Mouse (Mus musculus) myocyte (in vitro differentiated cells): ENCODE results near the gene Sox5. TPM values are rescaled to one million over a fixed set of nuclear protein-coding genes. Genes with fewer than 3 reads are reported as not detected.

ENCODE experiments used
- H3K27me3 ChIP-seq: one replicate; pipeline ENCODE4 v1.6.1; 2011; ENCODE audit not compliant: control insufficient read depth, insufficient read depth, insufficient read length
- H3K36me3 ChIP-seq: one replicate; pipeline ENCODE4 v1.6.1; 2011; ENCODE audit not compliant: control insufficient read depth, insufficient read depth
- H3K4me2 ChIP-seq: one replicate; pipeline ENCODE4 v1.6.1; 2011; ENCODE audit warnings: low read depth, control low read depth
- H3K4me3 ChIP-seq: one replicate; pipeline ENCODE4 v1.5.1; 2011; ENCODE audit warnings: mild to moderate bottlenecking, control low read depth, moderate library complexity
- H3K79me2 ChIP-seq: one replicate; pipeline ENCODE4 v1.6.1; 2011; ENCODE audit not compliant: control insufficient read depth, insufficient read depth
- H3ac ChIP-seq: one replicate; pipeline ENCODE4 v1.6.1; 2011; ENCODE audit not compliant: control insufficient read depth, insufficient read length
- CEBPB ChIP-seq: IDR thresholded peaks from 2 replicates; pipeline ENCODE4 v1.6.1; 2011; ENCODE audit warnings: mild to moderate bottlenecking, moderate library complexity; ENCODE audit not compliant: poor library complexity, insufficient read depth, severe bottlenecking
- E2F4 ChIP-seq: IDR thresholded peaks from one replicate; pipeline ENCODE4 v1.6.1; 2011; ENCODE audit warnings: mild to moderate bottlenecking, control low read depth, moderate library complexity; ENCODE audit not compliant: insufficient read depth
- MAX ChIP-seq: IDR thresholded peaks from one replicate; pipeline ENCODE4 v1.6.1; 2011; ENCODE audit warnings: low read depth, mild to moderate bottlenecking, control low read depth
- MYOD1 ChIP-seq, 3 experiments: IDR thresholded peaks; one replicate each; pipeline ENCODE4 v1.6.1; 2011; ENCODE audit warnings: control low read depth in 2 of 3, low read depth in 2 of 3, mild to moderate bottlenecking in 2 of 3, moderate library complexity in 1 of 3; ENCODE audit not compliant: insufficient read length in 2 of 3, control insufficient read depth in 1 of 3
- MYOG ChIP-seq, 3 experiments: IDR thresholded peaks; one replicate each; pipeline ENCODE4 v1.6.1; 2011; ENCODE audit warnings: control low read depth in 2 of 3, low read depth in 2 of 3, mild to moderate bottlenecking in 2 of 3; ENCODE audit not compliant: insufficient read length in 2 of 3, control insufficient read depth in 1 of 3, insufficient read depth in 1 of 3
- POLR2A ChIP-seq: IDR thresholded peaks from one replicate; pipeline ENCODE4 v1.6.1; 2011; ENCODE audit warnings: low read depth, mild to moderate bottlenecking, control low read depth, moderate library complexity; ENCODE audit not compliant: insufficient read length
- POLR2AphosphoS2 ChIP-seq: IDR thresholded peaks from one replicate; pipeline ENCODE4 v1.6.1; 2011; ENCODE audit warnings: low read depth, control low read depth; ENCODE audit not compliant: insufficient read length
- REST ChIP-seq: IDR thresholded peaks from one replicate; pipeline ENCODE4 v1.6.1; 2011; ENCODE audit warnings: mild to moderate bottlenecking, control low read depth, moderate library complexity; ENCODE audit not compliant: insufficient read depth, insufficient read length
- SRF ChIP-seq: IDR thresholded peaks from one replicate; pipeline ENCODE4 v1.6.1; 2011; ENCODE audit warnings: low read depth; ENCODE audit not compliant: control insufficient read depth, insufficient read length
- TCF12 ChIP-seq: IDR thresholded peaks from one replicate; pipeline ENCODE4 v1.6.1; 2011; ENCODE audit warnings: mild to moderate bottlenecking, control low read depth; ENCODE audit not compliant: poor library complexity, insufficient read depth, severe bottlenecking
- TCF3 ChIP-seq: IDR thresholded peaks from one replicate; pipeline ENCODE4 v1.6.1; 2011; ENCODE audit warnings: low read depth, control low read depth; ENCODE audit not compliant: insufficient read length
- USF1 ChIP-seq: IDR thresholded peaks from one replicate; pipeline ENCODE4 v1.6.1; 2011; ENCODE audit warnings: low read depth, mild to moderate bottlenecking, control low read depth, moderate library complexity
- polyA plus RNA-seq: library from polyadenylated mRNA; unstranded; fragments of >200 nt; fragmentation: generic; extraction: Trizol; gene quantifications from one replicate; pipeline ENCODE4 v1.2.1, GENCODE M21; 2012; ENCODE audit warnings: missing spikeins

The Sox5 gene
- polyA plus RNA-seq, 1 experiment = 0.50 TPM

DNA sequence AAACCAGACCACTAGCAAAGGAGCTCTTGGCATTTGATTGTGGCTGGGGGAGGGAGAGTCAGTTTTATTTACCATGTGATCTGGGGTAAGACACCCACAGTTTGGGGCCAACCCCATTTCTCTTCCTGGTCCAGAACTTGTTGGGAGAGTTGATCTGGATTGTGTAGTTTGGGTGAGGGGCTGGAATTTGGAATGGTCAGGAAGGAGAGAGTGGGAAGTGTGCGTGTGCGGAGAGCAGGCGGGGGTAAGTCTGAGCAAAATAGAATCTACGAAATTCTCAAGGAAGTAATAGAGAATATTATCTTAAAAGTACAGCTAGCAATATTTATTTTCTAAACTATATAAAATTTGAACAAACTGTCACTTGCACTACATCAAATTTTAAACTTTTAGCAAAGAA is 445.0 kb downstream of the Sox5 start:
- H3K36me3 ChIP-seq = no peaks in the 10 kb centered on the region
- H3K27me3 ChIP-seq = no peaks in the 10 kb centered on the region
- TF ChIP-seq USF1 (no peak), SRF (no peak), TCF3 (no peak), MYOD1 (IDR thresholded peaks at IDR 0.05; ENCODE audit: control insufficient read depth in 1 of 3, insufficient read length in 2 of 3, low read depth in 2 of 3) (no peak), POLR2AphosphoS2 (no peak), E2F4 (no peak), MYOG (IDR thresholded peaks at IDR 0.05; ENCODE audit: control insufficient read depth in 1 of 3, insufficient read depth in 1 of 3, insufficient read length in 2 of 3, low read depth in 2 of 3) (no peak), POLR2A (no peak), TCF12 (no peak), CEBPB (no peak), MAX (no peak), REST (no peak)

DNA sequence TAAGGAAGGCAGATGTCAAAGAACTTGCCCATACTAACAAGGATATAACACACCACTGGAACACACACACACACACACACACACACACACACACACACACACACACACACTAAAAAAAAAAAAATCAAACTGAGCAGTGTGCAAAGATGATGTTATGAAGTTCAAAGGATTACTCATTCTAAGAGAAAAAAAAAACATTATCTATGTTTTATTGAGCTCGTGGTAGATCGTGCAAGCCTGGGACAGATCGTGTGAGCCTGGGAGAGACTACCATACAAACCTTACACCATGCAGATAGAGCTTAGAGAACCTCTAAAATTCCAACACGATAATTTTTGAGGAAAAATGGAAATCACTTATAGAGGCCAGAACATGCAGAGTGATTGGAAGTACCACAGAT is 448.6 kb downstream of the Sox5 start:
- no peaks in the 10 kb centered on the region for H3K27me3 ChIP-seq
- no peak overlapping the region for H3ac ChIP-seq
- no peak for TF ChIP-seq CEBPB
- TF ChIP-seq USF1 = no peak
- TF ChIP-seq MYOD1 (IDR thresholded peaks at IDR 0.05; ENCODE audit: control insufficient read depth in 1 of 3, insufficient read length in 2 of 3, low read depth in 2 of 3) = no peak
- TF ChIP-seq POLR2AphosphoS2 = no peak
- TF ChIP-seq POLR2A = no peak
- TF ChIP-seq E2F4 = no peak
- no peak for TF ChIP-seq SRF
- no peak for TF ChIP-seq REST
- no peak for TF ChIP-seq TCF12
- no peak for TF ChIP-seq MYOG (IDR thresholded peaks at IDR 0.05; ENCODE audit: control insufficient read depth in 1 of 3, insufficient read depth in 1 of 3, insufficient read length in 2 of 3, low read depth in 2 of 3)
- no peak for TF ChIP-seq TCF3
- no peak for TF ChIP-seq MAX
- no peak overlapping the region for H3K4me3 ChIP-seq
- no peak overlapping the region for H3K4me2 ChIP-seq
- no peaks in the 10 kb centered on the region for H3K36me3 ChIP-seq
- H3K79me2 ChIP-seq = no peaks in the 10 kb centered on the region

More for the DNA sequence above, 445.0 kb downstream of the Sox5 start:
- H3K4me3 ChIP-seq = no peak overlapping the region
- H3K79me2 ChIP-seq = no peaks in the 10 kb centered on the region
- H3ac ChIP-seq = no peak overlapping the region
- H3K4me2 ChIP-seq = no peak overlapping the region

- TF ChIP-seq REST (no peak), SRF (no peak)
- no peak overlapping the region for H3ac ChIP-seq
- H3K27me3 ChIP-seq = no peaks in the 10 kb centered on the region
- no peak overlapping the region for H3K4me2 ChIP-seq
- H3K36me3 ChIP-seq = no peaks in the 10 kb centered on the region
- no peak overlapping the region for H3K4me3 ChIP-seq
- no peaks in the 10 kb centered on the region for H3K79me2 ChIP-seq
These were observed 449.8 kb downstream of the Sox5 start for GRCm38 (mm10) chr6:144332027-144332426.

DNA sequence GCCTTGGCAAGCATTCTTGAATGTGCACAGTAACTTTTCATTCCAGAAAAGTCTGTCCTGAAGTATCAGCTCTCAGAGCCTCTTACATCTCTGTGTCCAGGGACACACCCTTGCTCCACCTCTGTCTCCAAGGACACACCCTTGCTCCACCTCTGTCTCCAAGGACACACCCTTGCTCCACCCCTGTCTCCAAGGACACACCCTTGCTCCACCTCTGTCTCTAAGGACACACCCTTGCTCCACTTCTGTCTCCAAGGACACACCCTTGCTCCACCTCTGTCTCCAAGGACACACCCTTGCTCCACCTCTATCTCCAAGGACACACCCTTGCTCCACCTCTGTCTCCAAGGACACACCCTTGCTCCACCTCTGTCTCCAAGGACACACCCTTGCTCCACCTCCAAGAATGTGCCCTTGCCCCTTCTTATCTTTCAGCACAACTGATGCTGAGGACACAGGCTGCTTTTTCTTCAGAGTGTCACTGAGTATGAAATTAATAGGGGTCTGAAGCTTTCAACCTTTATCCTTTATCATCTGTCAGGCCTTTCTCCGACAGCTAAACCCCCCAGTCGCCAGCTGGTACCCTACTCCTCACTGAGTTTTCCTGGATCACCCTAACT is 452.4 kb downstream of the Sox5 start:
- TF ChIP-seq POLR2A (no peak), USF1 (no peak), MAX (no peak), TCF12 (no peak), TCF3 (no peak), CEBPB (no peak), POLR2AphosphoS2 (no peak), MYOG (IDR thresholded peaks at IDR 0.05; ENCODE audit: control insufficient read depth in 1 of 3, insufficient read depth in 1 of 3, insufficient read length in 2 of 3, low read depth in 2 of 3) (no peak), REST (no peak), SRF (no peak), E2F4 (no peak), MYOD1 (IDR thresholded peaks at IDR 0.05; ENCODE audit: control insufficient read depth in 1 of 3, insufficient read length in 2 of 3, low read depth in 2 of 3) (no peak)
- Histone ChIP-seq H3K4me2 (no peak overlapping the region), H3K27me3 (no peaks in the 10 kb centered on the region), H3K79me2 (no peaks in the 10 kb centered on the region), H3K4me3 (no peak overlapping the region), H3K36me3 (no peaks in the 10 kb centered on the region), H3ac (no peak overlapping the region)

GRCm38 (mm10) chr6:144328779-144329178 is 453.0 kb downstream of the Sox5 start:
- Histone ChIP-seq H3K27me3 (no peaks in the 10 kb centered on the region), H3K4me3 (no peak overlapping the region), H3K4me2 (no peak overlapping the region), H3K79me2 (no peaks in the 10 kb centered on the region), H3ac (no peak overlapping the region), H3K36me3 (no peaks in the 10 kb centered on the region)
- TF ChIP-seq POLR2A = no peak
- no peak for TF ChIP-seq MYOD1 (IDR thresholded peaks at IDR 0.05; ENCODE audit: control insufficient read depth in 1 of 3, insufficient read length in 2 of 3, low read depth in 2 of 3)
- TF ChIP-seq TCF3 = no peak
- no peak for TF ChIP-seq USF1
- no peak for TF ChIP-seq POLR2AphosphoS2
- no peak for TF ChIP-seq REST
- no peak for TF ChIP-seq CEBPB
- TF ChIP-seq SRF = no peak
